Mouse (Mus musculus) ovary, postnatal 10 days (tissue): ENCODE measurements at regions not wholly inside any gene's neighbourhood (a gene's known extent, or its start where the extent isn't known, plus 50 kb on each side); places are given as distances from the start of the nearest gene placed in this dataset.

Source experiments
- DNase-seq: peaks from one replicate; pipeline ENCODE4 v3.0.0; 2022; ENCODE audit warnings: low spot score

DNA sequence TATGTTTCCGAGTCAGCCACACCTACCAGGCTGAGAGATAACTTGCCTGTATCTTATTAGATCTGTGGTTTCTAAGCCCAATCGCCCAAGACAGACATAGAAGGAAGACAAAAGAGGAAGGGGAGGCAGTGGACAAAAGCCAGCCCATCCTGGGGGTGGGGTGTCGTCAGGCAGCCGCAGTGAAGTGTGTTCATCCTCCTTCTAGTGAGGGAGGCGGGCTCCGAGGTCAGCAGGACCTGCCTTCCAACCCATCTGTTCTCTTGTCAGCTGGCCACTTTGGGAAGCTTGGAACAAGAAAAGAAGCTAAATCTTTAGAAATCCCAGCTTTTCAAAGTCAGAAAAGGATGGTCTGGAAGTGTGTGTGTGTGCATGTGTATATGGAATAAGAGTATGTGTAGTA lies 228.7 kb upstream of the Kazn start:
- DNase-seq: no peak

DNA sequence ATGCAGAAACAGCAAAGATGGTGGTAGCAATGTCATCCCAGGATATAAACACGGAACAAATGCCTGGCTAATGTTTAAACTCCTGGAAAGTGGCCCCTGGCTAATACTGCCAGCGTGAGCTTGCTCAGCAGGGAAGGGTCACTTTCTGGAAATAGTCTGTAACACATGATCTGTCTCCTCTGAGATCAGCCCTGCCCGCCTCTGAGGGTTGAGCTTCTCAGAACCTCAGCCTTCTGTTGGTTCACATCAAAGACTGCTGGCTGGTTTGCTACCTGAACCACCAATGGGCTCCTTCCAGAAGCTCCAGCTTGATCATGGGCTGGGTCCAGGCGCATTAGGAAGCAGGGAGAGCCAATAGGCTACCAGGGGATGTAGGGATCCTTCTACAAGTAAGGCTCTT lies 226.0 kb upstream of the Kazn start:
- no peak for DNase-seq

DNA sequence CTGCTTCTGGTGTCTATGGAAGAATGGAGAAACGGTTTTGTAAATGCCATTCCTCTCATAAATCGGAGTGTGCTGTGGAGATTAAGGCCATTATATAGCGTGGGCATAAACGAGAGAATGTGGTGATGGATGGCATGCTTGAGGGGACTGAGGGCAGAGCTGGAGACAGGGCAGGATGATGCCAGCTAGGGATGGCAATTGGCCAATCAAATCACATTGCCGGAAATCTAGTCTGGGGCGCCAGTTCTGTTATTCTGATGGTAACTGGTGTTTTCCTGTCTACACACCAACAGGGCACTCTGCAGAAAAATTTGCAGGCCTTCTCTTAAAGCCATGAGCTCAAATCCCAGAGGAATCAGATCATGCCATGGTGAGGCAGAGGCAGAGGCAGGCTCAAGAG lies 224.9 kb upstream of the Kazn start:
- DNase-seq: no peak

DNA sequence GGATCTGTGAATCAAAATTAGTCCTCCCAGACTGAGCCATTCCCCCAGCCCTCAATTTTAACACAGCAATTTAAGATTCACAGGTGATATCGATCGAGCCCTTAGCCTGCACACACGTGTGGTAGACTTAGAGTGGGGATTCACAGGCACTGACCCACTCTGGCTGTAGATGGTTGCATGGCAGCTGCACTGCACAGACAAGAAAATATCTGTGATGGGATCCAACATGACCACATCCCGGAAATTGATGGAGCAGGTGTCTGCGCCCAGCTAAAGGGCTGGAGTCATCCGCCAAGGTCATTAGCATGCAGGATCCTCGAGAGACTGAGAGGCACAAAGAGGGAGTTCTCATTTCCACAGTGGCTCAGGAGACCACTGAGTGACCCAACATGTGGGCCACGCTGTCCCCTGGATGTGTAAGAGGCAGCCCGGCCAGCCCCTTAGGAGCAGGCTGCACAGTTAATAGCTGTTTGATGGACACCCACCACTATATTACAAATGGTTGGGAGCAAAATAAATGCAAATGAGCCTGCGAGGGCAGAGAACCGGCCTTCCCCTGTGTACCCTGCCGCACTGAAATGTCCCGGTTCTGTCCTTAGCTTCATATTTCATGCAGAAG lies 221.4 kb upstream of the Kazn start:
- no peak for DNase-seq

DNA sequence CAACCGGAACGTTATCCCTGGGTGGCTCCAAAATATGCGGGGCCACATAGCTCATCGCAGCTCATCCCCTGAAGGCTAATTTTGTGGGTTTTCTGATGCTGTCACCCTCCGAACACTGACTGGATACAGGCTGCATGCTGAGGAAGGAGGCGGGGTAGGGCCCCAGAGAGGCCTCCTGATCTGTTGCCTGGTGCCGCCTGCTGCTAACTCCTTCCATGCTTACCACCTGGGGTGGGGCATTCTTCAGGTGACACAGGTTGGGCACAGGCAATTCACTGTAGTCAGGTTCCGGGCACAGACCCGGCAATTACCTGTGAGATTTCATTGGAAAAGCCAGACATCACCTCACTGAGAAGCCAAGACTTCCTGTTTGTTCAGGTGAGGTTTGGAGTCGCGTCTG lies 213.4 kb upstream of the Kazn start:
- DNase-seq: no peak

DNA sequence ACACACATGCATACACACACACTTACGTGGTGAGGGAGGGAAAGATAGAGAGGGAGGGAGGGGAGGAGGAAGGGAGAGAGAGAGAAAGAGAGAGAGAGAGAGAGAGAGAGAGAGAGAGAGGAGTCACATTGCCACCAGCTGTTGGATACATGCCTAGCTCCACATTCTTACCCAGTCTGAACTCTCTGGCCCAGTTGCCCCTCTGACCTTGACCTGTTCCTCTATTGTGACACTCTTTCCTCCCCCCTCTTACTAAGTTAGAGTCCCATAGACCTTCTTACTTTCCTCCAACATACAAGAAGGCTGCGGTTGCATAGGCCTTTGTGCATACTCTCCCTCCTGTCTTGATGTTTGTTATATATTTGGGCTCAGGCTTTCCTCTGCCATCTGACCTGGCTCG lies 211.7 kb upstream of the Kazn start:
- no peak for DNase-seq

DNA sequence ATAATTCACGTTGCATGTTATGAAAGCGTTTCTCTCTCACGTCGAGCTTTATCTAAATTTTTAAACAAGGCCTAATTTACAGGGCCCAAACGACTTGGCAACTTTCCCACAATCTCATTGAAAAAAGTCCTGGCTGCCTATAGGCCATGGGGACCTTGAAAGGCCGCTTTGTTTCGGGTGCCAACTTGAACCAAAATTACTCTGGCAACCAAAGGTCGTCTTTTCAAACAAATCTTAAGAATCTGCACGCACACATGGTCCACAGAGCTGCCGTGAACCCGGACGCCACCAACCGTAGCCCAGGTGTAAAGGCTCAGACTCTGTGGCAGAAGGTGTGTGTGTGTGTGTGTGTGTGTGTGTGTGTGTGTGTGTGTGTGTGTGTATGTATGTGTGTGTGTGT lies 210.5 kb upstream of the Kazn start:
- DNase-seq: no peak

DNA sequence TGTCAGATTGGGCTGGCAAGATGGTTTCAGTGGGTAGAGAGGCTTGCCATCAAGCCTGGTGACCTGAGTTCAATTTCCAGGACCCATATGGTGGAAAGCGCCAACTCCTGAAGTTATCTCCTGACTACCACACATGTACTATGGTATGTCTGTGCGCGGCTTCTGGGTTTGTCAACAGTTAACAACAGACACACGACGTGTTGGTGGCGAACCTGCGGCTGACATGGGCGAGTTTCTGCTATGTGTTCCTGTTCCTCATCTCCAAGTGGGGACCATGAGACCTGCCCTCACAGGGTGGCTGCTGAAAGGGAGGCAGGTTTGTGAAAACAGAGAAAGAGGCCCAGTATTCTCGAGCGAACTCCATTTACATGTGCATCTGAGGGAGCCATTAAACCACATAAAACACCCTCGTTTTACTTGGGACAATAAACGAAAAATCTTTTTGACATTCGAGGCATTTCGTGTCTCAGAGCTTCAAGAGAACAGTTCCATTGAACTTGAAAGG lies 210.0 kb upstream of the Kazn start:
- no peak for DNase-seq

DNA sequence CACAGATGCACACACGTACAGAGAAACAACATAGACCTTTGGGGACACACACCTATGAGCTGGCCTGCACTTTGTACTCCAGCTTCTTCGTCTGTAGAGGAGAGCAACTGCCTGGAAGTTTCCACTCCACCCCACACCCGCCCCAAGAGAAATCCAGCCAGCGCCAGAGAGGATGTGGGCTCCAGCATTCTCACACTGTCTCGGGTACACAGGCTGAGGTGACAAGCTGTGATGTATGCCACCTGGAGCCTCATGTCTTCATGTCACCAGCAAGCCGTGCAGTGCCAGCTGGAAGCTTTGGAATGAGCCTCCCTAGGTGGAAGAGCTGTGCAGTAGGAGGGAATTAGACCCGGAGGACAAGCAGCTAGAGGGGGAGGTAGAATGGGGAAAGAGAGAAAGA lies 208.3 kb upstream of the Kazn start:
- no peak for DNase-seq

DNA sequence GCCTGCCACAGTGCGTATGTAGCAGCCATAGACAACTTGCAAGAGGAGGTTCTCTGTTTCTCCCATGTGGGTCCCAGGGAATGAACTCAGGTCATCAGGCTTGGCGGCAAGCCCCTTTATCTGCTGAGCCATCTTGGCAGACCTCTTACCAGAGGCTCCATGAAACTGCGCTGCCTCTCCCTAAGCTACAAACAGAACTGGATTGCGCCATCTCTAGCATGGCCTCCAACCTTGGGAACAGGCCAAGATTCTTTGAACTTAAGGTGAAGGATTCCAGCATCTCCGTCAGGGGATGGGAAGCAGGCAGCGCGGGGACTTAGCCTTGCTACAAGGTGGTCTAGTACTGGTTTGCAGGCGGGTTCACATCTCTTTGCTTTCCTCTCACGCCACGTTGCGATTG lies 201.8 kb upstream of the Kazn start:
- peak; percentile 16 for DNase-seq

DNA sequence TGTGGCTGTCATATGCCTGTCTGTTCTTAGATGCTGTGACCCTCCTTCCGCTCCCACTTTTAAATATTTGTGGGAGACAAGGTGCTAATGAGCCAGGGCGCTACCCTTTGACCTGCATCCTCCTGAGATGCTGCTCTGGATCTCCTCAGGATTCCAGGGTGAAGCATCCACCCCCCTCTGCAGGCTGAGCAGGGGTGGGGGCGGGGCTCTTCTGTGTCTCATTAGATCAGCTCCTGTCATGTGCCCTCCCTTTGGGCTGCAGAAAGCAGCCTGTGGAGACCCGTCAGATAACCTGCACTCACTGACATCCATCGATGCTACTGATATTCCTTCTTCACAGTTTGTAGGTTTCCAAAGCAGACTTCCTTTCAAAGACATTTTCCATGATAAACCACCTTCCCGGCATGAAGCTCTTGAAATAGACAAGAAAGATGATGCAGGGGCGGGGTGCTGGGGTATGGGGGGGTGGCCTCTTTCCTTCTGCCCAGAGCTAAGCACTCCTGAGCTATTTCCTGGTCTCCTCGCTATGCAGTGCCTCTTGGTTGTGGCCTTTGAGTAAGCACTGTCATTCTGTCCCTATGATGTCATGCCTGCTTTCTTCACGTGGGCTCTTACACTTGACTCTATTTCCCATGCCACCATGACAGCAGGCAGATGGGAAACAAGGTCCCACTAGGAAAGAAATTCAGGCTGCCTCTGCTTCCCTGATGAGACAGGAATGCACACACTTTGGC lies 200.4 kb upstream of the Kazn start:
- no peak for DNase-seq

DNA sequence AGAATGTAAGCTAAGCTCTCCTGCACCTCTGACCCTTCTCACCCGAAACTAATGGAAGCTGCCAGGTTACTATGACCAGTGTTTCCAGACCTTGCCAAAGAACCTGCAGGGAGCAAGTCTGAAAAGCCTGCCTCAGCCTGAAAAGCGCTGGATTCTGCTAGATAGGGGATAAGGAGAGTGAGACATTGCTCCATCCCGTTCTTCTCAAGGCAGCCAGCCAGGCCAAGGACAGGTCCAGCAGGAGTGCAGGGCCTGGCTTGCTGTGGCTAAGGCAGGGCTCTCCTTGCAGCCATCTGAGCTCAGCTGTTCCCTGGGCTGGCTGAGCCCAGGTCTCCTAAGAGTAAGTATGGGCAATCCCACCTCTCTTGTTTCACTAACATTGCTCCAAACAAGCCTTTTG lies 185.4 kb upstream of the Kazn start:
- no peak for DNase-seq

DNA sequence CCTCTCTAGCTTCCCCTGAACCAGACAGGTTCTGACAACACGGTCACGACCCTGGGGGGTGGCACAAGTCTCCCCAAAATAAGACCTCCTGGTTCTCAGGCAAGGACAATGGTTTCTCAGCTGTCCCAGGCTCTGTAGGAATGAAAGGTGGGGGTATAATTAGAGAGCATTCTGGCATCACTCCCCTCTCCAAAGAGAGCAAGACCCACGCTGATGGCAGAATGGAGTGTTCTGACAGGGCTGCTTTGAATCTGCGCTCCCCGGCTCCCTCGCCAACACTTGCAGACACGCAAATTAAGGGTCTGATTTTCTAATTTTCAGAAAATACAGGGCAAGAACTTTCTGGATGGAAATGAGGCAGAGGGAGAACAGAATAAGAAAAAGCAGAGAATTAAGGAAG lies 181.2 kb upstream of the Kazn start:
- DNase-seq: no peak

DNA sequence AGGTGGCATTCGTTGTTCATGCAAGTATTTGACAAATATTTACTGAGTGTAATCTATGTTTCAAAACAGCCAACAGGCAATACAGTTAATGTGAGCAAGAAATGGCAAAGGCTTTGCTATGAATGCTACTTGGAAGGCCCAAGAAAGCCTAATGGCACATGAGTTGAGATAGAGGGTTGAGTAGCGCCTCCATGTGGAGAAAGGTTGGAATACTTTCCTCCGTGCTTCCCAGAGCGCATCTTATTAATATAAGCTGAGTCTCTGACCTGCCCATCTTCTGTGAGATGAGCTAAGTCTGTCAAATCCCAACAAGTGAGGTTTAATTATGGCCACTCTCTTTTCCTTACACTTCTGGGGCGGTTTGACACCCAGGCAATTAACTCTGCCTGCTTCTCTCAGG lies 175.7 kb upstream of the Kazn start:
- no peak for DNase-seq

DNA sequence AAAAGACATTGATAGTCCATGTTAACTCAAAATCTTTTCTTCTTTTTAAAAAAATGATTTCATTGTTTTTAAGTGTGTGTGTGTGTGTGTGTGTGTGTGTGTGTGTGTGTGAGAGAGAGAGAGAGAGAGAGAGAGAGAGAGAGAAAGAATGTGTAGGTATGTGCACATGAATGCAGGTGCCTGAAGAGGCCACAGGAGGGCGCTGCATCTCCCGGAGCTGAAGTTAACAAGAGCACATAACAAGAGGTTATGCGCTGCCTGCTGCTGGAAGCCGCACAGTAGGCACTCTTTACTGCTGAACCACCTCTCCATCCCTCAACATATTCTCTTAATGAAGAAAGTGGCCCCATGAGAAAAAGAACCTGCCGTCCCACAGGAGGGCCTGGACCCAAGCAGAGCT lies 172.6 kb upstream of the Kazn start:
- DNase-seq: no peak

DNA sequence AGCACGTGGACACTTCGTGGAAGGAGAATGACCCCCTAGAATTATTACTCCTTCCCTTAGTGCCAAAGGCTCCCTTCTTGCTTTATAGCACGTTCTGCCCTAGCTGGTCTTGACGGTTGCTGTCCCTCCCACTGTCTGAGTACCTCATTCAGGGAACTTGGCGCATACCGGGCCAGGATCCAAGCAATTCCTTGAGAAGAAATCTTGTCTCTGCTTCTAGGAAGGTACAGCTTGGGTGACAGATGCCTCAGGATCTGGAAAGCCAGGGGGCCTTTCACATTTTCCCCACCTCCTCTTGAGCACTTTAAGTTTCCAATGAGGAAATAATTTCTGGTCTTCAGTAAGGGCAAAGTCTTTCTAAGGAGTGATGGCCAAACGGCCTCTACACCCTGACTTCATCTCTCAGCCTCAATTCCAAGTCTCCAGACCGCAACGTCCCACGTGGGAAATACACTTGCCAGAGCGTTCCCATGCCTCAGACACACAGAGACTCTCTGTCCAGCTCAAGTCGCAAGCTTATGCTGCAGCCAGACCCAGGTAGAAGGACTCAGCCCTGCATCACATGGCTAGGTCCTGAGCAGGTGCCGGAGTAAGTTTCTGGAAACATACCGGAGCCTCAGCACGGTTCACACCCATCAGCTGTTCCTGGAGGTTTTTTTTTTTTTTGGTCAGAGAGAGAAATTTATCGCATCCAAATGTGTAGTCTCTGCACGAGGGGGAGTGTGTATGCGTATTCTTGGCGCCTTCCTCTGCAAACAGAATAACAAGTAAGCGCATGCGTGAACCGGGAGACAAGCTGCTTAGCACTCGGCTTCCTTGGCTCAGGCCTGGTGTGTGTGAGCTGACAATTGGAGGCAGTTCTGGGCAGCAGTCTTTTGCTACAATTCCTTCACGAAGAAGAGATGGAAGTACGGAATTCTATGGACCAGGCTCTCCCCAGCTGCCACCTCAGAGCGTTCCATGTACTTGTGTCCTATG lies 171.7 kb upstream of the Kazn start:
- peak; percentile 6 for DNase-seq

DNA sequence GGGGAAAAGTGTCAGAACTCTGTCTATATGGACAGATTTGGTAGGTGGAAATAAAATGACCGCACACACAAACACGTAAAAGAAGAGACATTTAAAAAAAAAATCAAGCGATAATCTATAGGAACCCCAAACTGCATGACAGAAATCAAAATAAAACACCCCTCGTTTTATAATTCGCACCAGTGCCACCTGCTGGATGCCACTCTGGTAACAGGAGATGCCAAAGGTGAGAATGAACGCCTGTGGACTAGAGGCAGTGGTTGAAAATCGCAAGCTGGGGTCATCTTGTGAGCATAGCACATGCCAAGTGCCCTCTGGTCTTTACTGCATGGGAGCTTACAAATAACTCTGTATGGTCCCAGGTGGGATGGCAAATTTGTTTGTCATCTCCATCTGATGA lies 158.7 kb upstream of the Kazn start:
- DNase-seq: no peak

DNA sequence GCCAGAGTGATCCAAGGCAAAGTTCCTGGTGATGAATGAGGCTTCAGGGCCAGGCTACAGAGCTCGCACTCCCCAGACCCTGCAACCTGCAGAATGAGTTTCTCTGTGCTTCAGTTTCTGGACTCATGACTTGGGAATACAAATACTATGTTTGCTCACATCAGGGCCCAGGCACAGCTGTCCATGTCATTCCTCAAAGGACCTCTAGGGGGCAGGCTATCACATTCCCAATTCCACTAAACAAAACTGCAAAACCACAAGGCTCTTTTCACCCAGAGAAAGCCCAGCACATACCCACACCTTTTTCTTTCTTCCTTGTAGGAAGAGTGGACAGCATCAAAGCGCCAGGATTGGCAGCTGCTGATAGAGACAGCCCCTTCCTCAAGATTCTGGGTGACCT lies 153.7 kb upstream of the Kazn start:
- DNase-seq: no peak

DNA sequence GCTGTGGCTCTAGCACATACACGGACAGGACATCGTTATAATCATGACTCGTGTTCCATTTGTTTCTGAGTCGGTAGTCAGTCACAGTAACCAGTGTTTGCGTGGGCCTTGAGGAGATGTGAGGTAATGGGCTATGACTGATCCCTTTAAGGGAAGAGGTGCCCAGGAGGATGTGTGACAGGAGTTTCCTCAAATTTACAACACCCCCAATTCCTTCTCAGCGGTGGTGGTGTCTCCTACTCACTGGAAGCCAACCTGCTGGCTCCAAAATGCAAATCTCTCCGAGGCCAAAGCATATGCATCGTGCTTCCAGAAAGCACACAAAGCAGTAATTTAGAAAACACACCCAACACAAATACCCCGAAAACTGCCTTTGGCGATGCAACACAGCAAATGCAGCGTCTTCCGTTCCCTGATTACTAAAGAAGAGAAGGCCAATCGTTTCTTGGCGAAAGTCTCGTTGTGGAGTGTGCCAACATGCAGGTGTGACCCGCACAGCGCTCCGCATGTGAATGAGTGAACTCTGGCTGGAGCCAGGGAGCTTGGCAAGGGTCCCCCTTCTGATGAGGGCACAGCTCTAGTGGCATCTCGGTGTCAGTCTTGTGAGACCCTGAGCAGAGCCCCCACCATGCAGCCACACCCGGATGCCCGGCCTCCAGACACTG lies 151.5 kb upstream of the Kazn start:
- no peak for DNase-seq

DNA sequence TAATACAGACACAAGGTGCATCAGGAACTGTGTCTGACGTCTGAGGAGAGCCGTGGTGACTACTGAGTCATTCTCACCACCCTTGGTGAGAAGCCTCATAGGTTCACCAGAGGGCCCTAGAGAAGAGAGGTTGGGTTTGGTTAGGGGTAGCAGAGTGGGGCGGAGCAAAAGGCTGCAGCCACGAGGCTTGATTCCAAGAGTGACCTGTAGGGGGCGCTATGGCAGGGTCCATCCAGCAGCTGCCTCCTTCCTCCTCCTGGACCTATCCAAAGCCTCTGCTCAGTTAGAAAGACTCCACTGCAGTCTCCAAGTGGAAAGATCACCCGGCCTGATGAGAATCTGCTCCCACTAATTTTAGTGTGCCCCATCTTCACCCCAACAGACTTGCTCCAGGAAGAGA lies 149.3 kb upstream of the Kazn start:
- DNase-seq: no peak

DNA sequence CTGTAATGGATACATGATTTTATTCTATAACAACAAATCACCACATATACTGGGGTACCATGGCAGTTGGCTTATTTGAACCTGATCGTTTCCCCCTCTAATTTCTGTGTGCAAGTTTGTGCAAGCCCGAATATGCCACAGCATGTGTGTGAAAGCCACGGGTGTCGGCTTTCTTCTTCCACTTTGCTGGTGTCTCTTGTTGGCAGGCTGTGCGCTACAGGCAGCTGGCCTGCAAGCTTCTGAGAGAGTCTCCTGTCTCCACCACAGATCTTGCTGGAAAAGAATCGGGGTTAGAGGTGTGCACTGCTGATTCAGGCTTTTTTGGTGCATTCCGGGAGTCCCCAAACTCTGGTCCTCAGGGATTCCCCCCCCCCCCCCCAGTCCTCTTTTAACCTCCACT lies 142.0 kb upstream of the Kazn start:
- DNase-seq: no peak

DNA sequence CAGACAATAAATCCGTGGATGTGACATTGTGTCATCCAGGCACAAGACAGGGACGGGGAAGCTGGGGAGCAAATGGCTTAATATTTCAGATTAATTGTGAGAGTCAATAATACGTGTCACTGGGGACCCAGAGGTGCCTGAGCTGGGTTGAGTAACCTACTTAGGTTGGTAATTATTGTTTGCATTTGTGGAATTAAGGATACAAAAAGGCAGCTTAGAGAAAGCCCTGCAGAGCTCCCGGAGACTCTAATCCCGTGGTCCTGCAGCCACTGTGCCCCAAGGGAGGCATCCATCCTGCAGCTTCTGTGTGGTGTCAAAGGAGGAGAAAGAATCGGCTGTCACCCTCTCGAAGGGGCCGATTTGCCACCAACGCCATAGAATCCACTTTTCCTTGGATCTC lies 139.3 kb upstream of the Kazn start:
- no peak for DNase-seq
